Mouse (Mus musculus) hindbrain, embryonic 12.5 days (tissue): Measurements from ENCODE around the gene Tpk1. TPM values are rescaled to one million over a fixed set of nuclear protein-coding genes. Genes with fewer than 3 reads are reported as not detected.
"Not testable (repeated sequence)": the region's sequence is repeated elsewhere in the genome, so short reads cannot be mapped to it uniquely, and the experiment has no call there.

Experiments
- ATAC-seq: fragments of 200-750 bp; cut with Nextera tagmentation; 2 replicates; pipeline ENCODE4 v1.8.0; 2017; ENCODE audit warnings: moderate TSS enrichment; ENCODE audit not compliant: low FRiP score
- H3K27ac ChIP-seq: fragments of 300-500 bp; sonication (generic); 2 replicates; pipeline ENCODE4 v1.5.1; 2016; ENCODE audit warnings: mild to moderate bottlenecking
- H3K27me3 ChIP-seq: fragments of 300-500 bp; sonication (generic); 2 replicates; pipeline ENCODE4 v1.6.1; 2016; ENCODE audit warnings: mild to moderate bottlenecking
- H3K36me3 ChIP-seq: fragments of 300-500 bp; sonication (generic); 2 replicates; pipeline ENCODE4 v1.6.1; 2016; ENCODE audit warnings: mild to moderate bottlenecking
- H3K4me1 ChIP-seq: fragments of 300-500 bp; sonication (generic); 2 replicates; pipeline ENCODE4 v1.6.1; 2016
- H3K4me2 ChIP-seq: fragments of 300-500 bp; sonication (generic); replicated peaks from 2 replicates; pipeline ENCODE4 v1.6.1; 2016; ENCODE audit warnings: mild to moderate bottlenecking
- H3K4me3 ChIP-seq: fragments of 300-500 bp; sonication (generic); 2 replicates; pipeline ENCODE4 v1.5.1; 2016; ENCODE audit warnings: mild to moderate bottlenecking
- H3K9ac ChIP-seq: fragments of 300-500 bp; sonication (generic); 2 replicates; pipeline ENCODE4 v1.6.1; 2016; ENCODE audit warnings: mild to moderate bottlenecking, moderate library complexity
- H3K9me3 ChIP-seq: fragments of 300-500 bp; sonication (generic); replicated peaks from 2 replicates; pipeline ENCODE4 v1.6.1; 2016; ENCODE audit warnings: mild to moderate bottlenecking
- WGBS: fragments of 180-500 bp; shearing (Covaris S2); methylation state at CpG from one replicate; pipeline ENCODE4 v1.1.7; 2016; 5-methylcytosine and 5-hydroxymethylcytosine counted together
- polyA plus RNA-seq: library from polyadenylated mRNA; unstranded; fragments of >200 nt; fragmentation: Nextera tagmentation; extraction: Ambion mirVana; gene quantifications from 2 replicates; pipeline ENCODE4 v1.2.1, GENCODE M21; 2016

Gene Tpk1
- polyA plus RNA-seq, 1 experiment from 2014 or later: 7.2 TPM

- no peaks in the 10 kb centered on the region for H3K4me1 ChIP-seq
- ATAC-seq: no peak
- H3K36me3 ChIP-seq: no peaks in the 10 kb centered on the region
- 86% methylated on average over 11 of the region's 11 CpGs for WGBS
- no peak overlapping the region for H3K27ac ChIP-seq
- H3K4me3 ChIP-seq: no peak overlapping the region
- no peak overlapping the region for H3K9ac ChIP-seq
- H3K9me3 ChIP-seq: no peaks in the 10 kb centered on the region
- no peak overlapping the region for H3K4me2 ChIP-seq
- no peaks in the 10 kb centered on the region for H3K27me3 ChIP-seq
These were observed 29.0 kb downstream of the Tpk1 start for GRCm38 (mm10) chr6:43636980-43637638.

- ATAC-seq: no peak
- H3K9me3 ChIP-seq: no peaks in the 10 kb centered on the region
- no peaks in the 10 kb centered on the region for H3K36me3 ChIP-seq
- H3K9ac ChIP-seq: no peak overlapping the region
- WGBS: 88% methylated on average over 3 of the region's 3 CpGs
- H3K27me3 ChIP-seq: no peaks in the 10 kb centered on the region
- no peak overlapping the region for H3K4me3 ChIP-seq
- H3K27ac ChIP-seq: no peak overlapping the region
- H3K4me1 ChIP-seq: no peaks in the 10 kb centered on the region
- H3K4me2 ChIP-seq: no peak overlapping the region
These were observed 32.6 kb downstream of the Tpk1 start for GRCm38 (mm10) chr6:43633308-43633963.

- H3K9me3 ChIP-seq: no peaks in the 10 kb centered on the region
- no peak overlapping the region for H3K9ac ChIP-seq
- no peaks in the 10 kb centered on the region for H3K27me3 ChIP-seq
- no peak overlapping the region for H3K4me2 ChIP-seq
- no peak overlapping the region for H3K27ac ChIP-seq
- H3K36me3 ChIP-seq: no peaks in the 10 kb centered on the region
- H3K4me1 ChIP-seq: no peaks in the 10 kb centered on the region
- ATAC-seq: no peak
- H3K4me3 ChIP-seq: no peak overlapping the region
These were observed 33.2 kb downstream of the Tpk1 start for GRCm38 (mm10) chr6:43632871-43633270.

- H3K4me3 ChIP-seq, H3K4me2 ChIP-seq, H3K9ac ChIP-seq, H3K9me3 ChIP-seq, ATAC-seq, H3K27me3 ChIP-seq, H3K4me1 ChIP-seq, H3K36me3 ChIP-seq, H3K27ac ChIP-seq: not testable (repeated sequence)
- WGBS: 86% methylated on average over 6 of the region's 6 CpGs
These were observed 42.6 kb downstream of the Tpk1 start for GRCm38 (mm10) chr6:43623448-43623847.

GRCm38 (mm10) chr6:43619258-43619657, 46.8 kb downstream of the Tpk1 start:
- Histone ChIP-seq H3K27me3 (no peaks in the 10 kb centered on the region), H3K36me3 (no peaks in the 10 kb centered on the region), H3K4me2 (no peak overlapping the region), H3K4me3 (no peak overlapping the region), H3K4me1 (no peaks in the 10 kb centered on the region), H3K9me3 (no peaks in the 10 kb centered on the region), H3K9ac (no peak overlapping the region), H3K27ac (no peak overlapping the region)
- no peak for ATAC-seq
- WGBS: 76% methylated on average over 3 of the region's 3 CpGs

GRCm38 (mm10) chr6:43611770-43612169, 54.3 kb downstream of the Tpk1 start:
- H3K9me3 ChIP-seq: no peaks in the 10 kb centered on the region
- H3K27me3 ChIP-seq: no peaks in the 10 kb centered on the region
- 86% methylated on average over 2 of the region's 2 CpGs for WGBS
- H3K4me3 ChIP-seq: no peak overlapping the region
- no peak overlapping the region for H3K9ac ChIP-seq
- H3K36me3 ChIP-seq: no peaks in the 10 kb centered on the region
- H3K4me2 ChIP-seq: no peak overlapping the region
- H3K27ac ChIP-seq: no peak overlapping the region
- no peaks in the 10 kb centered on the region for H3K4me1 ChIP-seq
- no peak for ATAC-seq

- WGBS: 84% methylated on average over 4 of the region's 4 CpGs
- Histone ChIP-seq H3K9ac (no peak overlapping the region), H3K4me3 (no peak overlapping the region), H3K4me1 (no peaks in the 10 kb centered on the region), H3K27me3 (no peaks in the 10 kb centered on the region), H3K36me3 (no peaks in the 10 kb centered on the region), H3K9me3 (no peaks in the 10 kb centered on the region), H3K27ac (no peak overlapping the region), H3K4me2 (no peak overlapping the region)
- ATAC-seq: no peak
These were observed 75.1 kb downstream of the Tpk1 start for GRCm38 (mm10) chr6:43590841-43591541.

GRCm38 (mm10) chr6:43585274-43585673, 80.8 kb downstream of the Tpk1 start:
- ATAC-seq: no peak
- 88% methylated on average over 2 of the region's 2 CpGs for WGBS

GRCm38 (mm10) chr6:43581809-43582208, 84.3 kb downstream of the Tpk1 start:
- no peaks in the 10 kb centered on the region for H3K9me3 ChIP-seq
- no peaks in the 10 kb centered on the region for H3K36me3 ChIP-seq
- no peak for ATAC-seq
- 87% methylated on average over 2 of the region's 2 CpGs for WGBS
- no peak overlapping the region for H3K4me2 ChIP-seq
- H3K27ac ChIP-seq: no peak overlapping the region
- no peak overlapping the region for H3K4me3 ChIP-seq
- H3K27me3 ChIP-seq: no peaks in the 10 kb centered on the region
- H3K4me1 ChIP-seq: no peaks in the 10 kb centered on the region
- H3K9ac ChIP-seq: no peak overlapping the region

More at GRCm38 (mm10) chr6:43585274-43585673, 80.8 kb downstream of the Tpk1 start:
- Histone ChIP-seq H3K9ac (no peak overlapping the region), H3K27me3 (no peaks in the 10 kb centered on the region), H3K4me1 (no peaks in the 10 kb centered on the region), H3K36me3 (no peaks in the 10 kb centered on the region), H3K4me3 (no peak overlapping the region), H3K4me2 (no peak overlapping the region), H3K27ac (no peak overlapping the region), H3K9me3 (no peaks in the 10 kb centered on the region)

GRCm38 (mm10) chr6:43567885-43568284, 98.2 kb downstream of the Tpk1 start:
- 94% methylated on average over 1 of the region's 1 CpGs for WGBS

GRCm38 (mm10) chr6:43562474-43562873, 103.6 kb downstream of the Tpk1 start:
- Histone ChIP-seq H3K4me1 (no peaks in the 10 kb centered on the region), H3K9me3 (no peaks in the 10 kb centered on the region), H3K36me3 (no peaks in the 10 kb centered on the region), H3K27ac (no peak overlapping the region), H3K27me3 (no peaks in the 10 kb centered on the region), H3K4me3 (no peak overlapping the region), H3K4me2 (no peak overlapping the region), H3K9ac (no peak overlapping the region)
- no peak for ATAC-seq
- WGBS: 85% methylated on average over 4 of the region's 4 CpGs

More at GRCm38 (mm10) chr6:43567885-43568284, 98.2 kb downstream of the Tpk1 start:
- Histone ChIP-seq H3K27me3 (no peaks in the 10 kb centered on the region), H3K4me1 (no peaks in the 10 kb centered on the region), H3K4me2 (no peak overlapping the region), H3K36me3 (no peaks in the 10 kb centered on the region), H3K9me3 (no peaks in the 10 kb centered on the region), H3K27ac (no peak overlapping the region), H3K9ac (no peak overlapping the region), H3K4me3 (no peak overlapping the region)
- no peak for ATAC-seq

- ATAC-seq: no peak
- Histone ChIP-seq H3K27ac (no peak overlapping the region), H3K27me3 (no peaks in the 10 kb centered on the region), H3K4me1 (no peaks in the 10 kb centered on the region), H3K4me3 (no peak overlapping the region), H3K9me3 (no peaks in the 10 kb centered on the region), H3K36me3 (no peaks in the 10 kb centered on the region), H3K9ac (no peak overlapping the region), H3K4me2 (no peak overlapping the region)
- WGBS: 78% methylated on average over 1 of the region's 1 CpGs
These were observed 114.7 kb downstream of the Tpk1 start for GRCm38 (mm10) chr6:43551410-43551809.
